Mouse (Mus musculus) activated CD4-positive, CD25-positive, alpha-beta regulatory T cell, adult 9 weeks (primary cell): ENCODE measurements around the gene Mrpl55. TPM values are rescaled to one million over a fixed set of nuclear protein-coding genes. Genes with fewer than 3 reads are reported as not detected.

Source experiments
- polyA plus RNA-seq: library from polyadenylated mRNA; unstranded; fragments of 100-300 nt; shearing (Covaris generic); gene quantifications from one replicate; pipeline ENCODE4 v1.2.1, GENCODE M21; 2017

Gene Mrpl55
- 51.4 TPM for polyA plus RNA-seq

GRCm38 (mm10) chr11:59202081-59202995 is at the start of gene Mrpl55:
Gene Mrpl55, plus strand, starts transcription at chr11:59202486.

DNA sequence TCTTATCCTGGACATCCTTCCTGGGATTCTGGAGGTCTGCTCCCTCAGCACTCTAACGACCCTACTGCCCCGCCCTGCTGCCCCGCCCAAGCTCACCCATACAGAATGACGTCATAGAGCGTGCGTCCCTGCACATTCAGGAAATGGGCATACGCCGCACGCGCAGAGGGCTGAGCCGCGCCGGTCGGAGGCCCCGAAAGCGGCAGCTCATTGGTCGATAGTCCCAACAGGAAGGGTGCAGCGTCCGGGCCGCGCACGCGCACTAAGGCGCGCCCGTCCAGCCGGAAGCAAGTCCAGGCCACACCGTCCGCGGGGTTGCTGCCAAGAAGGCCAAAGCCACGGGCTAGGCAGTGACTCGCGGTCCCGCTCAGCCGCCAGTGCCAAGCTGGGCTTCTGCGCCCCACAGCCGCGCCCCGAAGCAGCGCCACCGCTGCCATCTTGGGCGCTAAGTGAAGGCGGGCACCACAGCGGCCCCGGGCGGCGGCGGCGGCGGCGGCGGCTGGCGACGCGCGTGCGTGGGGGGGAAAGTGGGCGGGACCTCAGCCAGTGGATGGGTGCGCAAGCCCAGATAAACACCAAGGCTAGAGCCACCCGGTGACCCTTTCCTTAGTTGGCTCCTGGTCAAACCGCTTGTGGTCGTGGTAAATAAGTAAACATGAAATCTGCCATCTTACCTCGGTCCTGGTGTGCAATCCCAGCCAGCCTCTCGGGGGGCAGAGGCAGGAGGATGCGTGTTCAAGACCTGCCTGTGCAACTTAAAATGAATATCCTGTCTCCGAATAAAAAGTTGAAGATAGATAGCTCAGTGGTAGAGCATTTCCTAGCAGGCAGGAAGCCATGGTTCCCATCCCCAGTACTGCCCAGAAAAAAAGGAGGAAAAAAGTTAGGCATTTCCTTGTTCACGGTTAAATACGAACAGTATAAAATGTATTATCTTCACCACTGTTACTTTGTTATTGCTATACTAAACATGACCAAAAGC is 38.7 kb upstream of the Mrpl55 start, which contains the start of gene Iba57:
Gene Iba57, minus strand, starts transcription at position 485 of the 982 bp plus-strand sequence.

DNA sequence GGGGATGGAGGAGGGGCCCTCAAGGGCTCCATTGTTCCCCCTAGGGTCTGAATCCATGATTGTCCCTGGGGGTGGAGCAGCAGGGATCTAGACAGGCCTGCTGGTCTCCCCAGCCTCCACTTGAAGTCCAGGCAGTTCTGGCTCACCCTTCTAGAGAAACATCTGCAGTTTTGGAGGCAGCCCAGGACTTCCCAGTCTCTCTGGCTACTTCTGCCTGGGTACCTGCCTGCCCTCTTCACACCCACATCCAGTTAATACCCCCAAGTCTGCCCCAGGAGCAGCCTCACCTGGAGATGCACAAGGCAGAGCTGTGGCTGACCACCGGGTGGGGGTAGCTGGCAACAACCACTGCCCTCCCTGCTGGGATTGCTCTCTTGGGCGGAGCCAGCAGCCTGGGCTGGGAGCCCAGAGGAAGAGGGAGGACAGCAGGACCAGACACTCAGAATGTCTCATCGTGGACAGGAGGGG is 19.4 kb upstream of the Mrpl55 start, which contains the start of gene Gjc2:
Gene Gjc2, minus strand, starts transcription at position 350 of the 468 bp plus-strand sequence.

DNA sequence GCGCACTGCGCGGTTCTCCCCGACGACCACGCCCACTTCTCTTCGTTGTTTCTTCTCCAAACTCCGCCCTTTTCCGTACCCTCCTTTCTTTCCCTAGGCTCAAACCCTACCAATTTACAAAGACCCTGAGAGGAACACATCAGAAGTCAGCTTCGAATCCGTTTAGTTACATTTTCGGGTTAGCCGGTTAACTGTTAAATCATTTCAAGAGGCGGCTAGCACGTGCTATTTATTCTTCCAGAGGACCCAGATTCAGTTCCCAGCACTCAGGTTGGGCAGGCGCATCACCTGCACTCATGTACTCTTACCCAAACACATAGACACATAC is 10.3 kb upstream of the Mrpl55 start, which contains the start of gene Guk1:
Gene Guk1, minus strand, starts transcription at position 154 of the 328 bp plus-strand sequence.

DNA sequence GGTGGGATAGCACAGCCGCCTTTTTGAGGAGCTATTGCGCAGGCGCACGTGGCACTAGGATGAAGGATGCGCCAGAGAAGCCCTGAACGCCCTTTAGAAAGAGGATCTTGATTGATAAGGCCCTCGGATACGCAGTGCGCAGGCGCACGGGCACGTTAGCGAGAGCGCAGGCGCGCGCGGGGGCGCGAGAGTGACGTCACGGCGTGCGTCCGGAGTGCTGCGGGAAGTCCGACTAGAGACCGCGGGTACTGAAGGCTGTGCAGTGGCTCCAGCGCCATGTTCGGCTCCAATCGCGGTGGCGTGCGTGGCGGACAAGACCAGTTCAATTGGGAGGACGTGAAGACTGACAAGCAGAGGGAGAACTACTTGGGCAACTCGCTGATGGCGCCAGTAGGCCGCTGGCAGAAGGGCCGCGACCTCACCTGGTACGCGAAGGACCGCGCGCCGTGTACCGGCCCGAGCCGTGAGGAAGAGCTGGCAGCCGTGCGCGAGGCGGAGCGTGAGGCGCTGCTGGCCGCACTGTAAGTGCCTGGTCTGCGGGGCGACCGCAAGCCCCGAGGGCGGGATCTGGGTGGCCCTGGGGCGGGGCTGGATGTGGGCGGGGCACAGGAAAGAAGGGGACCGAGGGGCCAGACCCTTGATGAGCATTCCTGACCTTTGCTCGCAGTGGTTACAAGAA is 6.0 kb downstream of the Mrpl55 start, which contains the start of gene 2310033P09Rik:
Gene 2310033P09Rik, plus strand, starts transcription at position 169 of the 679 bp plus-strand sequence.

DNA sequence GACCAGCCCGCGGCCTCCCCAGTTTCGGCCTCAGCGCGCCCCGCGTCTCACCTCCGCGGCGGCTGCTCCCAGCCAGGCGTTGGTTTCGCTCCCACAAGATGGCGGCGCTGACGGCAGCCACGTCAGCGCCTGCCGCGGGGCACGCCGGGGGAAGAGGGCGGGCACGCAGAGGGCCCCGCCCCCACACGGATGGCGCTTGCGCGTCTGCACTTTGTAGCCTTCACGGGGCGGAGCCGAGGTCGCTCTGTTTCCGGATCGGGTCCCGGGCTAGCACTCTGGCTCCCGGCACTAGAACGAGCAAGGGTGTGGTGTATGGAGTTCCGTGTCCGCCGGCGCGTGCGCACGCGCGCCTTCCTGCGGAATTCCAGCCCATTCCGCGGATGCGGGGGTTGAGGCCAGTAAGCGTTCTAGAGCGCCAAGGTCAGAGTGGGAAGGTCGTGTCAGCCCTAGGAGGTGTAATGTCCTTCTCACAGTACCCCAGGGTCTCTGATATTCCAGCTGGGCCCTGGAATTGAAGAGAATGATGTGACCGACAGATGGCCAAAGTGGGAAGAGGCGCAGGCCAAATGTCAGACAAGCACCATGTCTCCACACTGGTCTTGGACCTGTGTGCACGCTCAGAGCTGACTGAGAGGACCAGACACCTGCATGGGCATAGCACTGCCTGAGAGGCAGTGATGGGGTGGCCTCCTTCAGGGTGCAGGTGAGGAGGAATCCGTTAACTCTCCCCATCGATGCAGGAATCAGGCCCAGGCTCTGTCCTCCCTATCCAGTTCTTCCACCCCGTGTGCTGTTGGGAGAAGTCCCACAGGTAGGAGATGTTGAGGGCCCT is 26.1 kb downstream of the Mrpl55 start, which contains the start of gene Arf1:
Gene Arf1, minus strand, starts transcription at position 149 of the 832 bp plus-strand sequence.

Other genes with a start within 250 kb of the Mrpl55 start
- 22.1 TPM for gene Hist3h2a, start 247.8 kb upstream of the Mrpl55 start, polyA plus RNA-seq
- gene Trim17, start 247.8 kb upstream of the Mrpl55 start, polyA plus RNA-seq = 0.26 TPM
- 33.6 TPM for gene Trim11, start 224.4 kb upstream of the Mrpl55 start, polyA plus RNA-seq
- gene Obscn, start 66.1 kb upstream of the Mrpl55 start, polyA plus RNA-seq = not detected
- gene Iba57, start 38.7 kb upstream of the Mrpl55 start, polyA plus RNA-seq = 2.3 TPM
- gene Gjc2, start 19.3 kb upstream of the Mrpl55 start, polyA plus RNA-seq = not detected
- 79.9 TPM for gene Guk1, start 10.3 kb upstream of the Mrpl55 start, polyA plus RNA-seq
- gene 2310033P09Rik, start 5.8 kb downstream of the Mrpl55 start, polyA plus RNA-seq = 28.9 TPM
- gene Arf1, start 25.8 kb downstream of the Mrpl55 start, polyA plus RNA-seq = 499 TPM
- not detected for gene Wnt3a, start 88.3 kb downstream of the Mrpl55 start, polyA plus RNA-seq
- gene Wnt9a, start 104.4 kb downstream of the Mrpl55 start, polyA plus RNA-seq = not detected
- not detected for gene Prss38, start 173.2 kb downstream of the Mrpl55 start, polyA plus RNA-seq
- 14.5 TPM for gene Jmjd4, start 247.6 kb downstream of the Mrpl55 start, polyA plus RNA-seq
- 64.8 TPM for gene Snap47, start 248.7 kb downstream of the Mrpl55 start, polyA plus RNA-seq